Mouse (Mus musculus) megakaryocyte, embryonic 14.5 days (primary cell): ENCODE results near the gene Carns1.

ENCODE experiments used
- FLI1 ChIP-seq: IDR thresholded peaks from 2 replicates; pipeline ENCODE4 v1.6.1; 2012; ENCODE audit warnings: low read length, inconsistent platforms, mixed read lengths
- GATA1 ChIP-seq: IDR thresholded peaks from 3 replicates; pipeline ENCODE4 v1.6.1; 2012; ENCODE audit warnings: mixed read lengths, low read length, inconsistent platforms, borderline replicate concordance

- no peak for TF ChIP-seq GATA1
- no peak for TF ChIP-seq FLI1
Measured at GRCm38 (mm10) chr19:4170723-4171392, 4.4 kb downstream of the Carns1 start.
